Mouse (Mus musculus) granulocyte monocyte progenitor cell, adult 5-6 weeks (primary cell): Measurements from ENCODE around the gene Gys2. TPM values are rescaled to one million over a fixed set of nuclear protein-coding genes. Genes with fewer than 3 reads are reported as not detected.
A peak's percentile ranks its signal among the peaks of the same experiment; 100 is the strongest.

Experiments used
- ATAC-seq: replicated peaks from 2 replicates; pipeline ENCODE4 v1.8.0; 2016; ENCODE audit warnings: mild to moderate bottlenecking, moderate TSS enrichment, inconsistent platforms; ENCODE audit not compliant: poor library complexity, severe bottlenecking
- total RNA-seq, 2 experiments: library from RNA; stranded (forward) in 1 of 2; stranded (reverse) in 1 of 2; fragments of 200-712, 200-1000 nt in 1 of 2; fragments of >200 nt in 1 of 2; fragmentation: Nextera tagmentation in 1 of 2; gene quantifications; 2 replicates each; pipeline ENCODE4 v1.2.3; 2014 to 2017

Gys2 gene
- total RNA-seq, 2 experiments from 2014 or later, result not detected

GRCm38 (mm10) chr6:142379961-142380360 is 92.9 kb downstream of the Gys2 start:
- peak; percentile 47 for ATAC-seq

GRCm38 (mm10) chr6:142378576-142379330 is 94.2 kb downstream of the Gys2 start:
- no peak for ATAC-seq

- no peak for ATAC-seq
These were observed 95.8 kb downstream of the Gys2 start for GRCm38 (mm10) chr6:142377081-142377480.

Other genes starting within 250 kb of the Gys2 start
- gene Iapp, start 174.7 kb downstream of the Gys2 start, total RNA-seq (2014; fragmentation: Nextera tagmentation), result not detected in 2 replicates
- not detected in 2 replicates for gene Iapp, start 174.7 kb downstream of the Gys2 start, total RNA-seq (2017)
- not detected in 2 replicates for gene Slco1a5, start 150.1 kb downstream of the Gys2 start, total RNA-seq (2014; fragmentation: Nextera tagmentation)
- not detected in 2 replicates for gene Slco1a5, start 150.1 kb downstream of the Gys2 start, total RNA-seq (2017)
- 9.3 and 11.6 TPM in 2 replicates for gene Pyroxd1, start 127.5 kb downstream of the Gys2 start, total RNA-seq (2014; fragmentation: Nextera tagmentation)
- gene Pyroxd1, start 127.5 kb downstream of the Gys2 start, total RNA-seq (2017), result 14.0 and 15.3 TPM in 2 replicates
- 44.0 and 62.4 TPM in 2 replicates for gene Recql, start 86.0 kb downstream of the Gys2 start, total RNA-seq (2014; fragmentation: Nextera tagmentation)
- 35.8 and 45.6 TPM in 2 replicates for gene Recql, start 86.0 kb downstream of the Gys2 start, total RNA-seq (2017)
- 27.1 and 32.9 TPM in 2 replicates for gene Golt1b, start 85.9 kb downstream of the Gys2 start, total RNA-seq (2014; fragmentation: Nextera tagmentation)
- gene Golt1b, start 85.9 kb downstream of the Gys2 start, total RNA-seq (2017), result 35.3 and 36.2 TPM in 2 replicates
- not detected in 2 replicates for gene Spx, start 59.7 kb downstream of the Gys2 start, total RNA-seq (2014; fragmentation: Nextera tagmentation)
- 0.09 TPM in 1 of 2 replicates, not detected in the other for gene Spx, start 59.7 kb downstream of the Gys2 start, total RNA-seq (2017)
- gene Ldhb, start 34.8 kb upstream of the Gys2 start, total RNA-seq (2014; fragmentation: Nextera tagmentation), result 64.1 and 67.3 TPM in 2 replicates
- 41.2 and 42.4 TPM in 2 replicates for gene Ldhb, start 34.8 kb upstream of the Gys2 start, total RNA-seq (2017)
- gene Kcnj8, start 98.5 kb upstream of the Gys2 start, total RNA-seq (2014; fragmentation: Nextera tagmentation), result not detected in 2 replicates
- not detected in 2 replicates for gene Kcnj8, start 98.5 kb upstream of the Gys2 start, total RNA-seq (2017)
- gene Abcc9, start 229.2 kb upstream of the Gys2 start, total RNA-seq (2014; fragmentation: Nextera tagmentation), result not detected in 2 replicates
- gene Abcc9, start 229.2 kb upstream of the Gys2 start, total RNA-seq (2017), result not detected in 2 replicates